Mouse (Mus musculus) fat pad, adult 2 months (tissue): ENCODE data around the gene Nyap2.
"Not testable (repeated sequence)": the region's sequence is repeated elsewhere in the genome, so short reads cannot be mapped to it uniquely, and the experiment has no call there.

Experiments
- DNase-seq: peaks from one replicate; pipeline ENCODE4 v3.0.0-alpha.2; 2011; ENCODE audit warnings: low read depth, low spot score; ENCODE audit errors: extremely low read depth

The Nyap2 gene

GRCm38 (mm10) chr1:81179725-81180124 is 103.0 kb downstream of the Nyap2 start:
- DNase-seq = no peak

- no peak for DNase-seq
Observed at GRCm38 (mm10) chr1:81180686-81181085, 103.9 kb downstream of the Nyap2 start.

- no peak for DNase-seq
Observed at GRCm38 (mm10) chr1:81209536-81209935, 132.8 kb downstream of the Nyap2 start.

- no peak for DNase-seq
Observed at GRCm38 (mm10) chr1:81211491-81211890, 134.7 kb downstream of the Nyap2 start.

GRCm38 (mm10) chr1:81219790-81220189 is 143.0 kb downstream of the Nyap2 start:
- DNase-seq = no peak

GRCm38 (mm10) chr1:81231759-81232406 is 155.1 kb downstream of the Nyap2 start:
- DNase-seq = no peak

GRCm38 (mm10) chr1:81232407-81232789 is 155.6 kb downstream of the Nyap2 start:
- not testable (repeated sequence) for DNase-seq

- no peak for DNase-seq
Observed at GRCm38 (mm10) chr1:81248447-81249205, 171.9 kb downstream of the Nyap2 start.

GRCm38 (mm10) chr1:81250068-81250467 is 173.3 kb downstream of the Nyap2 start:
- DNase-seq = no peak

GRCm38 (mm10) chr1:81266441-81266840 is 189.7 kb downstream of the Nyap2 start:
- no peak for DNase-seq

- no peak for DNase-seq
Observed at GRCm38 (mm10) chr1:81280978-81281377, 204.2 kb downstream of the Nyap2 start.

GRCm38 (mm10) chr1:81285633-81286032 is 208.9 kb downstream of the Nyap2 start:
- no peak for DNase-seq

GRCm38 (mm10) chr1:81287088-81287487 is 210.3 kb downstream of the Nyap2 start:
- DNase-seq = no peak

- DNase-seq = no peak
Observed at GRCm38 (mm10) chr1:81300735-81301134, 224.0 kb downstream of the Nyap2 start.

GRCm38 (mm10) chr1:81301661-81302060 is 224.9 kb downstream of the Nyap2 start:
- no peak for DNase-seq

- DNase-seq = no peak
Observed at GRCm38 (mm10) chr1:81303389-81303788, 226.6 kb downstream of the Nyap2 start.

- DNase-seq = no peak
Observed at GRCm38 (mm10) chr1:81307407-81307806, 230.7 kb downstream of the Nyap2 start.

- no peak for DNase-seq
Observed at GRCm38 (mm10) chr1:81307934-81308333, 231.2 kb downstream of the Nyap2 start.

GRCm38 (mm10) chr1:81310087-81310626 is 233.4 kb downstream of the Nyap2 start:
- no peak for DNase-seq

- no peak for DNase-seq
Observed at GRCm38 (mm10) chr1:81316403-81316994, 239.7 kb downstream of the Nyap2 start.

- DNase-seq = no peak
Observed at GRCm38 (mm10) chr1:81316995-81317413, 240.3 kb downstream of the Nyap2 start.

- DNase-seq = no peak
Observed at GRCm38 (mm10) chr1:81387722-81388121, 311.0 kb downstream of the Nyap2 start.
